Mouse (Mus musculus) intestine, postnatal 0 days (tissue): ENCODE results near the gene Map10. TPM values are rescaled to one million over a fixed set of nuclear protein-coding genes. Genes with fewer than 3 reads are reported as not detected.

ENCODE experiments used
- ATAC-seq: fragments of 200-750 bp; cut with Nextera tagmentation; 2 replicates; pipeline ENCODE4 v1.8.0; 2017; ENCODE audit warnings: mild to moderate bottlenecking, moderate TSS enrichment, moderate library complexity
- H3K27ac ChIP-seq: fragments of 300-500 bp; sonication (generic); 2 replicates; pipeline ENCODE4 v1.5.1; 2014; ENCODE audit warnings: mild to moderate bottlenecking, low read depth, low read length, moderate library complexity
- H3K27me3 ChIP-seq: fragments of 300-500 bp; sonication (generic); replicated peaks from 2 replicates; pipeline ENCODE4 v1.6.1; 2014; ENCODE audit warnings: low read length, mixed read lengths; ENCODE audit not compliant: control insufficient read depth, insufficient read depth
- H3K36me3 ChIP-seq: fragments of 300-500 bp; sonication (generic); 2 replicates; pipeline ENCODE4 v1.6.1; 2014; ENCODE audit warnings: mild to moderate bottlenecking, moderate library complexity; ENCODE audit not compliant: control insufficient read depth, insufficient read depth
- H3K4me1 ChIP-seq: fragments of 300-500 bp; sonication (generic); replicated peaks from 2 replicates; pipeline ENCODE4 v1.6.1; 2014; ENCODE audit warnings: antibody characterized with exemption, low read length, mixed read lengths; ENCODE audit not compliant: control insufficient read depth, insufficient read depth
- H3K4me2 ChIP-seq: fragments of 300-500 bp; sonication (generic); replicated peaks from 2 replicates; pipeline ENCODE4 v1.6.1; 2014; ENCODE audit warnings: low read depth, mild to moderate bottlenecking, moderate library complexity
- H3K4me3 ChIP-seq: fragments of 300-500 bp; sonication (generic); 2 replicates; pipeline ENCODE4 v1.5.1; 2014; ENCODE audit warnings: low read depth, low read length
- H3K9ac ChIP-seq: fragments of 300-500 bp; sonication (generic); 2 replicates; pipeline ENCODE4 v1.6.1; 2014; ENCODE audit warnings: mild to moderate bottlenecking, low read depth, low read length
- H3K9me3 ChIP-seq: fragments of 300-500 bp; sonication (generic); 2 replicates; pipeline ENCODE4 v1.6.1; 2016; ENCODE audit warnings: mixed run types; ENCODE audit not compliant: control insufficient read depth
- CTCF ChIP-seq: sonication (generic); IDR thresholded peaks from 2 replicates; pipeline ENCODE4 v1.5.1; 2016; ENCODE audit warnings: low read depth, mild to moderate bottlenecking, control low read depth, antibody characterized with exemption, moderate library complexity
- WGBS: fragments of 180-500 bp; shearing (Covaris S2); extraction: QIAGEN DNeasy Blood & Tissue Kit; methylation state at CpG from one replicate; pipeline ENCODE4 v1.1.7; 2014; 5-methylcytosine and 5-hydroxymethylcytosine counted together
- polyA plus RNA-seq: library from polyadenylated mRNA; unstranded; fragments of >200 nt; fragmentation: Nextera tagmentation; extraction: Ambion mirVana; gene quantifications from 2 replicates; pipeline ENCODE4 v1.2.1, GENCODE M21; 2015

Map10 gene
- polyA plus RNA-seq, 1 experiment from 2014 or later = 2.4 TPM

DNA sequence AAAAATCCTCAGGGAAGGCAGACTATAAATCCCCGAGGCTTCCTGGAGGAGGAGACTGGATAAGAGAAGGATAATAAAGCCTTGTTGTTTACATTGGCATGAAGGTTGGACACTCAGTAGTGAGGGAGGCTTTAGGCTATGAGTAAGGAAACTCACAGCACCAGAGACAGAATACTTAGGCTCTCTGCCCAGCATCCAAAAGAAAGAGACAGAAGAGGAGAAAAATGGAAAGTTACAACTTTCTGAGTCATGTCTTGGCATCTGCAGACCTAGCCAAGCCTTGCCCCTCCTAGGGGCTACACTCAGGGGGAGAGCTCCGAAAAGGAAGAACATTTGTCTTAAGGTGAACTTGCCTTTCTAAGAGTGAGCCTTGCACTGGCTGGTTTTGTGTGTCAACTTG, 30.0 kb upstream of the Map10 start:
- ATAC-seq = no peak
- TF ChIP-seq CTCF = no peak
- Histone ChIP-seq H3K27ac (no peak overlapping the region), H3K4me1 (no peaks in the 10 kb centered on the region), H3K9ac (no peak overlapping the region), H3K36me3 (no peaks in the 10 kb centered on the region), H3K9me3 (no peaks in the 10 kb centered on the region), H3K4me3 (no peak overlapping the region), H3K4me2 (no peak overlapping the region), H3K27me3 (no peaks in the 10 kb centered on the region)
- WGBS = 62% methylated on average over 2 of the region's 2 CpGs

GRCm38 (mm10) chr8:125640766-125641165, 28.9 kb upstream of the Map10 start:
- WGBS = 27% methylated on average over 5 of the region's 5 CpGs

DNA sequence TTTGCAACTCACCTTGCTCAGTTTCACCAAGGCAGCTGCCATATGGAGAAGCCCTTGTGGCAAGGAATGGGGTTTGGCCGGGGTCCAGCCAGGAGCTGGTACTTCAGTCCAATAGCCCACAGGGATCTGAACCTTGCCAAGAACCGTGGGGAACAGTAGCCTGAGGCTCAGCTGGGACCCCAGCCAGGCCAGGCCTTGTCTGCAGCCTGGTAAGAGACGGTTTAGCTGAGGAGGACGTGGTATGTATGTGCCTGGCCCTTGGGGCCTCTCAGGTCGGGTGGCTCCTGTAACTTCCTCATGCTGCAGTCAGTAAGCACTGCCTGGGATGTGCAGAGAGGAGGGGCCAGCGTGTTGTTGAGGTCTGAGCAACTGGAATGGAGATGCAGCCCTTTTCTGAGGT, 27.8 kb upstream of the Map10 start:
- TF ChIP-seq CTCF = no peak
- 42% methylated on average over 6 of the region's 6 CpGs for WGBS
- no peaks in the 10 kb centered on the region for H3K36me3 ChIP-seq
- no peak overlapping the region for H3K9ac ChIP-seq
- no peaks in the 10 kb centered on the region for H3K27me3 ChIP-seq
- no peak overlapping the region for H3K4me2 ChIP-seq
- no peak for ATAC-seq
- no peak overlapping the region for H3K27ac ChIP-seq
- H3K4me3 ChIP-seq = no peak overlapping the region
- no peaks in the 10 kb centered on the region for H3K4me1 ChIP-seq
- no peaks in the 10 kb centered on the region for H3K9me3 ChIP-seq

More at GRCm38 (mm10) chr8:125640766-125641165, 28.9 kb upstream of the Map10 start:
- ATAC-seq = peak; percentile 47
- Histone ChIP-seq H3K9me3 (no peaks in the 10 kb centered on the region), H3K4me3 (no peak overlapping the region), H3K36me3 (no peaks in the 10 kb centered on the region), H3K27ac (no peak overlapping the region), H3K4me2 (no peak overlapping the region), H3K27me3 (no peaks in the 10 kb centered on the region), H3K4me1 (no peaks in the 10 kb centered on the region), H3K9ac (no peak overlapping the region)
- no peak for TF ChIP-seq CTCF

GRCm38 (mm10) chr8:125645757-125646478, 23.7 kb upstream of the Map10 start:
- H3K27ac ChIP-seq = no peak overlapping the region
- H3K27me3 ChIP-seq = no peaks in the 10 kb centered on the region
- ATAC-seq = no peak
- H3K4me1 ChIP-seq = no peaks in the 10 kb centered on the region
- H3K4me2 ChIP-seq = no peak overlapping the region
- H3K9me3 ChIP-seq = no peaks in the 10 kb centered on the region
- no peak overlapping the region for H3K4me3 ChIP-seq
- no peak overlapping the region for H3K9ac ChIP-seq
- TF ChIP-seq CTCF = no peak
- WGBS = 58% methylated on average over 10 of the region's 10 CpGs
- no peaks in the 10 kb centered on the region for H3K36me3 ChIP-seq

DNA sequence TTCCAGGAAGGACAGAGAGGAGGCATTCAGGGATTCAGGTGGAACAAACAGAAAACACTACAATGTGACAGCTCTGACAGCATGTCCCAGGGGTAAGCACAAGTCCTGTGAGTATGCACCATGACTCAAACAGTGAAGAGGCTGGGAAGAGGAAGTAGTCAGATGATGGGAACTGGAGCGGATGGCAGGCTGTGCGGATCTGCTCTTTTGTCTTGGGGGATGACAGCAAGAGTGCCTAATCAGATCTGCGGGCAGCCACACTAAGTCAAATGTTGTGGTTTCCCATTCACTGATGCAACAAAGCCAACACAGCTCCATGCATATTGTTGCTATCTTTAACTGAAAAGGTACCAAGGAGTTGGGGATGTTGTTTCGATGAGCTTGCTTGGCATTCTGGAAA, 20.2 kb upstream of the Map10 start:
- Histone ChIP-seq H3K4me3 (no peak overlapping the region), H3K9me3 (no peaks in the 10 kb centered on the region), H3K36me3 (no peaks in the 10 kb centered on the region), H3K9ac (no peak overlapping the region), H3K4me2 (no peak overlapping the region), H3K27me3 (no peaks in the 10 kb centered on the region), H3K4me1 (no peaks in the 10 kb centered on the region), H3K27ac (no peak overlapping the region)
- ATAC-seq = no peak
- no peak for TF ChIP-seq CTCF
- 79% methylated on average over 4 of the region's 4 CpGs for WGBS

GRCm38 (mm10) chr8:125654821-125655220, 14.8 kb upstream of the Map10 start:
- Histone ChIP-seq H3K9ac (no peak overlapping the region), H3K9me3 (no peaks in the 10 kb centered on the region), H3K27ac (no peak overlapping the region), H3K4me2 (no peak overlapping the region), H3K36me3 (no peaks in the 10 kb centered on the region), H3K4me1 (no peaks in the 10 kb centered on the region), H3K27me3 (no peaks in the 10 kb centered on the region), H3K4me3 (no peak overlapping the region)
- TF ChIP-seq CTCF = no peak
- WGBS = 86% methylated on average over 2 of the region's 2 CpGs
- no peak for ATAC-seq
